Comparison of ENCODE assay signal across 10 mouse cellular contexts in genomic region chr14:26488329-26489020, GRCm38 (mm10). TPM values are rescaled to one million over a fixed set of nuclear protein-coding genes. Genes with fewer than 3 reads are reported as not detected.
A peak's percentile ranks its signal among the peaks of the same experiment; 100 is the strongest.
DNase-seq lines count a peak whose midpoint lies in the region; ATAC-seq and TF ChIP-seq lines count a peak whose summit lies in the region.
"Had no signal": no experiment of that assay in that cellular context is flagged by ENCODE, and none has a peak within 500 bp of the region (broad histone marks: within the 10 kb centered on the region; RNA-seq: fewer than 3 reads in every experiment).

No protein-coding gene starts in this region.

- no peak overlapping the region for H3K4me2 ChIP-seq in neural tube, embryonic 13.5 days

- H3K9ac ChIP-seq in neural tube, embryonic 13.5 days, result peak overlapping the region; percentile 19; the same call in 1 of the 2 replicates

- peak; percentile 34; the same call in 1 of the 2 replicates for ATAC-seq in neural tube, embryonic 13.5 days (ENCODE audit: low read depth)

- DNase-seq in gastrocnemius, adult 2 months, result no peak
- DNase-seq in gastrocnemius, adult 18-20 months (ENCODE audit: low spot score), result no peak
- no peak for DNase-seq in neural tube, embryonic 10.5 days (ENCODE audit: extremely low spot score, low spot score)
- DNase-seq in kidney, postnatal 25 days, result peak; percentile 8 to 46
- no peak for DNase-seq in adrenal gland, adult 18-20 months (ENCODE audit: low spot score in 2 of 2)
- DNase-seq in ovary, postnatal 36 days (ENCODE audit: low spot score), result no peak
- DNase-seq in frontal cortex, postnatal 10 days (ENCODE audit: low spot score in 2 of 2), result no peak
- DNase-seq: heart, adult 11 months had no signal

- no peaks in the 10 kb centered on the region for H3K27me3 ChIP-seq in neural tube, embryonic 13.5 days

- H3K4me3 ChIP-seq in gastrocnemius, adult 2 months, result no peak overlapping the region
- H3K4me3 ChIP-seq in neural tube, embryonic 13.5 days, result no peak overlapping the region
- H3K4me3 ChIP-seq: left cerebral cortex, adult 2 months had no signal

- peak overlapping the region; percentile 43; the same call in 1 of the 2 replicates for H3K27ac ChIP-seq in gastrocnemius, adult 2 months
- no peak overlapping the region for H3K27ac ChIP-seq in neural tube, embryonic 13.5 days (replicated peaks)
- H3K27ac ChIP-seq: left cerebral cortex, adult 2 months had no signal

- H3K36me3 ChIP-seq in neural tube, embryonic 13.5 days, result no peaks in the 10 kb centered on the region

- no peak for TF ChIP-seq CTCF in gastrocnemius, adult 2 months (IDR thresholded peaks at IDR 0.05)

- 53% methylated on average over 9 of the region's 9 CpGs for WGBS in neural tube, embryonic 13.5 days

- H3K9me3 ChIP-seq in neural tube, embryonic 13.5 days, result no peaks in the 10 kb centered on the region

- H3K4me1 ChIP-seq in neural tube, embryonic 13.5 days (replicated peaks), result peaks cover 17% of the 10 kb centered on the region

- intact Hi-C loops in gastrocnemius, adult 2 months (cut with DNase I), result loop anchor here (2.0 kb wide), 1 partner anchor 150 kb away; the partner anchor contains the start of gene Arf4

RNA-seq across cellular contexts. Expression of gene Slmap, which starts 46.3 kb away (rescaled TPM):
- total RNA-seq in gastrocnemius, adult 2 months (2021), result 100 to 1,000 TPM in 1 of 2 experiments, 10 to 100 TPM in 1; 65.4 to 115 TPM
- 10 to 100 TPM; 73.5 to 95.6 TPM for total RNA-seq in gastrocnemius, adult 18-20 months (2021)
- polyA plus RNA-seq in neural tube, embryonic 13.5 days (2015; fragmentation: Nextera tagmentation; extraction: Ambion mirVana), result 14.7 and 16.1 TPM in 2 replicates
- total RNA-seq in adrenal gland, adult 18-20 months (2021), result 10 to 100 TPM; 81.3 to 88.8 TPM

Comparison
In these comparisons a context has a peak if more than half of its experiments do, and no peak if none do; other contexts are left out.
1. DNase-seq: peak in kidney, postnatal 25 days (2 of 2); none in gastrocnemius, adult 2 months (single experiment), gastrocnemius, adult 18-20 months (single experiment), neural tube, embryonic 10.5 days (single experiment), adrenal gland, adult 18-20 months (0 of 2), ovary, postnatal 36 days (single experiment) and frontal cortex, postnatal 10 days (0 of 2).